Mouse (Mus musculus): ENCODE results near the gene Heatr5b. TPM values are rescaled to one million over a fixed set of nuclear protein-coding genes. Genes with fewer than 3 reads are reported as not detected.

The Heatr5b gene
- total RNA-seq, 2 experiments from 2014 or later, result 18.1 to 18.8 TPM

DNA sequence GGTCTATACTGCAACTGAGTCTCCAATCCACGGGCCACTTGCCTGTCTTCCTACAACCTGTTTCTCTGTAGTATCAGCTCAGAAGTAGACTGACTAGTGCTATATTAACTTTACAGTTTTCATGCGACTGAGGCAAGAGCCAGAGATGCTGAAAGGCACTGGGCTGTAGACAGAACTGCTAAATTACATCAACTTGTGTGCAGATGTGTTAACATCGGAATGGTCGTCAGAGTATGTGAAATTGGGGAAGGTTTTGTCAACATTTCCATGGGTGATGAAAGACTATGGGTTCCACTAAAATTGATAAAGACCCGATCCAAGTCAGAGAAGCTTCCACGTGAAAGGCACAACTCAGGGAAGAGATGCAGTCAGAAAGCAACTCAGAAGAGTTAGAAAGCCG lies 132.2 kb downstream of the Heatr5b start:
- no peak for DNase-seq (ENCODE audit: low spot score in 2 of 2)

Other genes starting within 250 kb of the Heatr5b start
- 10 to 100 TPM; 17.3 to 18.5 TPM for gene Strn, start 98.2 kb downstream of the Heatr5b start, total RNA-seq (2021)
- 10 to 100 TPM; 23.7 to 25.8 TPM for gene Gpatch11, start 203 bp upstream of the Heatr5b start, total RNA-seq (2021)
- 10 to 100 TPM; 10.1 to 14.7 TPM for gene Eif2ak2, start 47.2 kb upstream of the Heatr5b start, total RNA-seq (2021)
- not detected for gene Sult6b1, start 71.6 kb upstream of the Heatr5b start, total RNA-seq (2021)
- gene Cebpzos, start 81.1 kb upstream of the Heatr5b start, total RNA-seq (2021), result 10 to 100 TPM; 45.3 to 60.5 TPM
- gene Cebpz, start 101.7 kb upstream of the Heatr5b start, total RNA-seq (2021), result 10 to 100 TPM; 25.4 to 28.2 TPM
- 10 to 100 TPM; 29.5 to 33.5 TPM for gene Ndufaf7, start 101.8 kb upstream of the Heatr5b start, total RNA-seq (2021)
- gene Prkd3, start 185.5 kb upstream of the Heatr5b start, total RNA-seq (2021), result 10 to 100 TPM; 37.9 to 39.6 TPM
- 10 to 100 TPM; 29.0 to 31.5 TPM for gene Qpct, start 216.5 kb upstream of the Heatr5b start, total RNA-seq (2021)